Mouse (Mus musculus): ENCODE data around the gene Zrsr1.

GRCm38 (mm10) chr11:22922546-22922945, 49.3 kb upstream of the Zrsr1 start:
- no peak for TF ChIP-seq POLR2A (IDR thresholded peaks at IDR 0.05; ENCODE audit: borderline replicate concordance, extremely low read depth, insufficient read depth, insufficient read length, poor library complexity, severe bottlenecking)
- no peak for TF ChIP-seq CTCF (IDR thresholded peaks at IDR 0.05; ENCODE audit: borderline replicate concordance, extremely low read depth, insufficient read depth, insufficient read length)

Measured in brain, embryonic 14.5 days (tissue).